Mouse (Mus musculus) forebrain, embryonic 16.5 days (tissue): ENCODE data around the gene 4921507P07Rik. TPM values are rescaled to one million over a fixed set of nuclear protein-coding genes. Genes with fewer than 3 reads are reported as not detected.
"Not testable (repeated sequence)": the region's sequence is repeated elsewhere in the genome, so short reads cannot be mapped to it uniquely, and the experiment has no call there.

Experiments used
- ATAC-seq: fragments of 200-750 bp; cut with Nextera tagmentation; 2 replicates; pipeline ENCODE4 v1.8.0; 2017; ENCODE audit warnings: mild to moderate bottlenecking, moderate library complexity
- H3K27ac ChIP-seq: fragments of 300-500 bp; sonication (generic); 2 replicates; pipeline ENCODE4 v1.5.1; 2014; ENCODE audit warnings: low read length, control low read depth
- H3K27me3 ChIP-seq: fragments of 300-500 bp; sonication (generic); replicated peaks from 2 replicates; pipeline ENCODE4 v1.6.1; 2014; ENCODE audit warnings: low read length; ENCODE audit not compliant: control insufficient read depth, insufficient read depth
- H3K36me3 ChIP-seq: fragments of 300-500 bp; sonication (generic); 2 replicates; pipeline ENCODE4 v1.6.1; 2014; ENCODE audit not compliant: control insufficient read depth, insufficient read depth
- H3K4me1 ChIP-seq: fragments of 300-500 bp; sonication (generic); replicated peaks from 2 replicates; pipeline ENCODE4 v1.6.1; 2014; ENCODE audit warnings: low read length; ENCODE audit not compliant: control insufficient read depth, insufficient read depth
- H3K4me2 ChIP-seq: fragments of 300-500 bp; sonication (generic); 2 replicates; pipeline ENCODE4 v1.6.1; 2014; ENCODE audit warnings: mild to moderate bottlenecking, low read length, control low read depth
- H3K4me3 ChIP-seq: fragments of 300-500 bp; sonication (generic); replicated peaks from 2 replicates; pipeline ENCODE4 v1.5.1; 2014; ENCODE audit warnings: mild to moderate bottlenecking, low read length, control low read depth
- H3K9ac ChIP-seq: fragments of 300-500 bp; sonication (generic); replicated peaks from 2 replicates; pipeline ENCODE4 v1.6.1; 2014; ENCODE audit warnings: low read depth, low read length, control low read depth
- H3K9me3 ChIP-seq: fragments of 300-500 bp; sonication (generic); 2 replicates; pipeline ENCODE4 v1.6.1; 2016; ENCODE audit warnings: low read length; ENCODE audit not compliant: control insufficient read depth
- WGBS: fragments of 180-500 bp; shearing (Covaris S2); extraction: QIAGEN DNeasy Blood & Tissue Kit; methylation state at CpG from one replicate; pipeline ENCODE4 v1.1.7; 2014; 5-methylcytosine and 5-hydroxymethylcytosine counted together
- polyA plus RNA-seq: library from polyadenylated mRNA; unstranded; fragments of >200 nt; fragmentation: Nextera tagmentation; extraction: Ambion mirVana; gene quantifications from 2 replicates; pipeline ENCODE4 v1.2.1, GENCODE M21; 2015

Gene 4921507P07Rik
- polyA plus RNA-seq, 1 experiment from 2014 or later = 1.3 TPM

- H3K27ac ChIP-seq = peak within 1 kb of the TSS; percentile 80
- peak; percentile 99 for ATAC-seq
- peaks cover 6% of the 10 kb centered on the region; the same call in 1 of the 2 replicates for H3K36me3 ChIP-seq
These were observed 30.1 kb downstream of the 4921507P07Rik start, which contains the start of gene Cycs for GRCm38 (mm10) chr6:50566141-50566996. Cycs (minus strand) TSS chr6:50566538.

GRCm38 (mm10) chr6:50563651-50564050, 32.8 kb downstream of the 4921507P07Rik start:
- H3K4me3 ChIP-seq = no peak overlapping the region
- WGBS = 97% methylated on average over 3 of the region's 3 CpGs
- ATAC-seq = no peak
- H3K36me3 ChIP-seq = peaks cover 6% of the 10 kb centered on the region; the same call in 1 of the 2 replicates
- H3K27me3 ChIP-seq = no peaks in the 10 kb centered on the region
- no peak overlapping the region for H3K27ac ChIP-seq
- H3K9me3 ChIP-seq = no peaks in the 10 kb centered on the region
- peaks cover 12% of the 10 kb centered on the region for H3K4me1 ChIP-seq
- no peak overlapping the region for H3K4me2 ChIP-seq
- no peak overlapping the region for H3K9ac ChIP-seq

More at GRCm38 (mm10) chr6:50566141-50566996, 30.1 kb downstream of the 4921507P07Rik start, which contains the start of gene Cycs:
- H3K27me3 ChIP-seq = no peaks in the 10 kb centered on the region
- H3K9me3 ChIP-seq = no peaks in the 10 kb centered on the region
- WGBS = under 1% methylated on average over 78 of the region's 78 CpGs
- H3K9ac ChIP-seq = peak within 1 kb of the TSS; percentile 92
- H3K4me2 ChIP-seq = peak within 1 kb of the TSS; percentile 60
- peaks cover 12% of the 10 kb centered on the region for H3K4me1 ChIP-seq
- peak within 1 kb of the TSS; percentile 81 for H3K4me3 ChIP-seq

- H3K9ac ChIP-seq = no peak overlapping the region
- no peaks in the 10 kb centered on the region for H3K9me3 ChIP-seq
- H3K4me1 ChIP-seq = peaks cover 12% of the 10 kb centered on the region
- no peak overlapping the region for H3K4me3 ChIP-seq
- H3K4me2 ChIP-seq = no peak overlapping the region
- H3K27ac ChIP-seq = no peak overlapping the region
- no peak for ATAC-seq
- H3K36me3 ChIP-seq = peaks cover 6% of the 10 kb centered on the region; the same call in 1 of the 2 replicates
- 97% methylated on average over 4 of the region's 4 CpGs for WGBS
- no peaks in the 10 kb centered on the region for H3K27me3 ChIP-seq
These were observed 34.0 kb downstream of the 4921507P07Rik start for GRCm38 (mm10) chr6:50562421-50562820.

- Histone ChIP-seq H3K36me3 (peaks cover 6% of the 10 kb centered on the region; the same call in 1 of the 2 replicates), H3K4me3 (no peak overlapping the region), H3K9me3 (no peaks in the 10 kb centered on the region), H3K27ac (no peak overlapping the region), H3K9ac (no peak overlapping the region), H3K4me1 (peaks cover 6% of the 10 kb centered on the region), H3K4me2 (no peak overlapping the region), H3K27me3 (no peaks in the 10 kb centered on the region)
- no peak for ATAC-seq
- WGBS = 96% methylated on average over 1 of the region's 1 CpGs
These were observed 35.7 kb downstream of the 4921507P07Rik start for GRCm38 (mm10) chr6:50560776-50561175.

GRCm38 (mm10) chr6:50558877-50559276, 37.6 kb downstream of the 4921507P07Rik start:
- Histone ChIP-seq H3K9ac (no peak overlapping the region), H3K4me3 (no peak overlapping the region), H3K4me1 (no peaks in the 10 kb centered on the region), H3K27me3 (no peaks in the 10 kb centered on the region), H3K36me3 (peaks cover 4% of the 10 kb centered on the region; the same call in 1 of the 2 replicates), H3K4me2 (no peak overlapping the region), H3K27ac (no peak overlapping the region), H3K9me3 (no peaks in the 10 kb centered on the region)
- no peak for ATAC-seq
- WGBS = 86% methylated on average over 4 of the region's 4 CpGs

- H3K27ac ChIP-seq = no peak overlapping the region
- no peak overlapping the region for H3K9ac ChIP-seq
- no peaks in the 10 kb centered on the region for H3K36me3 ChIP-seq
- no peaks in the 10 kb centered on the region for H3K4me1 ChIP-seq
- H3K4me3 ChIP-seq = no peak overlapping the region
- H3K4me2 ChIP-seq = no peak overlapping the region
- no peaks in the 10 kb centered on the region for H3K9me3 ChIP-seq
- ATAC-seq = no peak
- no peaks in the 10 kb centered on the region for H3K27me3 ChIP-seq
- 90% methylated on average over 6 of the region's 6 CpGs for WGBS
These were observed 38.9 kb downstream of the 4921507P07Rik start for GRCm38 (mm10) chr6:50557566-50557965.

GRCm38 (mm10) chr6:50554223-50554622, 42.2 kb downstream of the 4921507P07Rik start:
- not testable (repeated sequence) for H3K27ac ChIP-seq, H3K9ac ChIP-seq, H3K4me1 ChIP-seq, ATAC-seq, H3K4me3 ChIP-seq, H3K4me2 ChIP-seq, H3K27me3 ChIP-seq, H3K36me3 ChIP-seq, H3K9me3 ChIP-seq
- 87% methylated on average over 2 of the region's 2 CpGs for WGBS

- no peak overlapping the region for H3K9ac ChIP-seq
These were observed 43.4 kb downstream of the 4921507P07Rik start for GRCm38 (mm10) chr6:50552881-50553518.

GRCm38 (mm10) chr6:50549791-50550190, 46.6 kb downstream of the 4921507P07Rik start:
- H3K27me3 ChIP-seq = no peaks in the 10 kb centered on the region
- no peaks in the 10 kb centered on the region for H3K36me3 ChIP-seq
- H3K4me3 ChIP-seq = no peak overlapping the region
- H3K4me1 ChIP-seq = no peaks in the 10 kb centered on the region
- WGBS = 68% methylated on average over 7 of the region's 7 CpGs
- H3K27ac ChIP-seq = no peak overlapping the region
- ATAC-seq = no peak
- H3K9ac ChIP-seq = no peak overlapping the region
- H3K9me3 ChIP-seq = no peaks in the 10 kb centered on the region
- H3K4me2 ChIP-seq = no peak overlapping the region

More at GRCm38 (mm10) chr6:50552881-50553518, 43.4 kb downstream of the 4921507P07Rik start:
- Histone ChIP-seq H3K4me1 (no peaks in the 10 kb centered on the region), H3K9me3 (no peaks in the 10 kb centered on the region), H3K4me2 (no peak overlapping the region), H3K36me3 (no peaks in the 10 kb centered on the region), H3K27me3 (no peaks in the 10 kb centered on the region), H3K4me3 (no peak overlapping the region), H3K27ac (no peak overlapping the region)
- WGBS = 70% methylated on average over 5 of the region's 5 CpGs
- no peak for ATAC-seq
